Mouse (Mus musculus): ENCODE data around the gene Stk16.

DNA sequence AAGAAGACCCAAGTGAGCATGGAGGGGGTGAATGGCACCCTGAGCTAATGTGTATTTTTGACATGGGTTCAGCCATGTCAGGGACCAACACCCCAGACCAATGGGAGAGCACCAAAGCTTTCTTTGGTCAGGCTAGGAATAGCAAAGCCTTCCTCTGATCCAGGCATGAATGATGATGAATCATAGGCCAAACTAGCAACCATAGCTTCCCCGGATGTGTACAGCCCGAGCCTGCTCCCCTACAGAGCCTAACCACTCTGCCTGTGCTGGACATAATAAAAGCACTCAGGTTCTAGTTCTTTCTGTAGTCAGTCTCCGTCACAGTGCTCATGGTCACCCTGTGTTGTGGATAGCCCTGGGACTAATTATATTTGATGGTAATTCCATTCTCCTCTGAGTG, 10.9 kb downstream of the Stk16 start:
- TF ChIP-seq CTCF (IDR thresholded peaks at IDR 0.05) (no peak), EP300 (IDR thresholded peaks at IDR 0.05) (no peak)

All from lung, postnatal 0 days (tissue).